8 mouse cellular contexts compared by ENCODE assay signal in the genomic region with DNA sequence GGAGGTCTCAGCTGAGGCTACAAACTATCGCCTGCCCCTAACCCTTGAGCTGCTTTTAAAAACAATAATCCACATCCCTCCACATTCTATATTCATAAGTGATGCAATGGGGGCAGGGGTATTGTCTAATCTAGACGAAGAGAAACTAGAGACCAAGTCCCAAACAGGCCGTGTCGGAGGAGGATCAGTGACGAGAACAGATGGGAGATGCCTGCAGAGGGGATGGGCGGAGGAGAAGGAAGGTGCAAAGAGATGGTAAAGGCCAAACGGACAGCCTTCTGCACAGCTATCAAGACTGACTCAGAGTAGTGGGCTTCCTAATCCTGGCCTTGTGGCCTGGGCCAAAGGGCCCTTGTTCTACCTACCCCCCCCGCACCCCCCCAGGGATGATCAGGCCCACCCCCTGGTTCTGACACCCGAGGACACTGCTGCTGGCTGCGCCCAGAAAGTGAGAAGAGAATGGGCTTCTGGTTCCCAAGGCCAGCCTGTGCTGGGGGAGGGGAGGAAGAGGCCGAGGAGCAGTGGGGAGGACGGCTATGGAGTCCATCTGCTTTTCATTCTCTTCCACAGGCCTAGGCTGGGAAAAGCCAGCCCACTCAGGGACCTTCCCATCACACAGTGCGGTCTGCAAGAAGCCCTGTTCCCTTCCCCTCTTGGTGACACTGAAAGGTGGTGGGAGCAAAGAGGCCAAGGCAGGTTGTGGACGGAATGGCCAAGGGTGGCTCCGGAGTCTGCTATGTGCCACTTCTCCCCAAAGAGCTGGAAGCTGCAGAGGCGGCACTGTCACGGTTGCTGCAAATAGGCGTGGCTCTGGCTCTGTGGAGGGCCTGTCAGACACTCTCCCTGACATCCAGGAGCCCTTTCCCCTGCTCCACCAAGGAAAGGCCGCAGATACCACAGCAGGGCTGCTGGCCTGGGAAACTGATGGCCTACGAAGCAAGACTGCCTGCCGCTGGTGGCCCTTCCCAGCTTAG. TPM values are rescaled to one million over a fixed set of nuclear protein-coding genes. Genes with fewer than 3 reads are reported as not detected.
DNase-seq lines count a peak whose midpoint lies in the region; ATAC-seq and TF ChIP-seq lines count a peak whose summit lies in the region.

No protein-coding gene starts in this region.

- no peaks in the 10 kb centered on the region for H3K27me3 ChIP-seq in lung, embryonic 14.5 days (ENCODE audit: insufficient read depth, low read length)
- H3K27me3 ChIP-seq in forebrain, postnatal 0 days (ENCODE audit: insufficient read depth, low read length), result no peaks in the 10 kb centered on the region
- no peaks in the 10 kb centered on the region for H3K27me3 ChIP-seq in limb, embryonic 13.5 days
- H3K27me3 ChIP-seq in stomach, embryonic 14.5 days (ENCODE audit: control insufficient read depth, insufficient read depth, low read length), result no peaks in the 10 kb centered on the region

- H3K9ac ChIP-seq in lung, embryonic 14.5 days, result peak overlapping the region; percentile 83
- H3K9ac ChIP-seq in forebrain, postnatal 0 days, result peak overlapping the region; percentile 67
- H3K9ac ChIP-seq in limb, embryonic 13.5 days, result peak overlapping the region; percentile 93
- no peak overlapping the region; the same call in 1 of the 2 replicates for H3K9ac ChIP-seq in stomach, embryonic 14.5 days (replicated peaks; ENCODE audit: low read depth, low read length)

- WGBS in lung, embryonic 14.5 days, result 44% methylated on average over 21 of the region's 21 CpGs
- 33% methylated on average over 21 of the region's 21 CpGs for WGBS in forebrain, postnatal 0 days
- 37% methylated on average over 21 of the region's 21 CpGs for WGBS in limb, embryonic 13.5 days
- 46% methylated on average over 21 of the region's 21 CpGs for WGBS in stomach, embryonic 14.5 days

- peaks cover 17% of the 10 kb centered on the region for H3K4me1 ChIP-seq in lung, embryonic 14.5 days (ENCODE audit: insufficient read depth)
- peaks cover 16% of the 10 kb centered on the region for H3K4me1 ChIP-seq in forebrain, postnatal 0 days (ENCODE audit: insufficient read depth)
- peaks cover 39% of the 10 kb centered on the region for H3K4me1 ChIP-seq in limb, embryonic 13.5 days
- peaks cover 31% of the 10 kb centered on the region for H3K4me1 ChIP-seq in stomach, embryonic 14.5 days (ENCODE audit: control insufficient read depth, insufficient read depth, low read length)

- no peak for ATAC-seq in lung, embryonic 14.5 days (ENCODE audit: insufficient read depth)
- no peak for ATAC-seq in forebrain, postnatal 0 days
- no peak for ATAC-seq in limb, embryonic 13.5 days (ENCODE audit: low FRiP score, low read depth)
- no peak for ATAC-seq in stomach, embryonic 14.5 days (ENCODE audit: insufficient number of reproducible peaks, insufficient read depth, low FRiP score, low read depth)

- peak overlapping the region; percentile 69 for H3K4me3 ChIP-seq in lung, embryonic 14.5 days (ENCODE audit: low read depth, low read length)
- H3K4me3 ChIP-seq in forebrain, postnatal 0 days (ENCODE audit: low read depth, low read length), result peak overlapping the region; percentile 84
- H3K4me3 ChIP-seq in limb, embryonic 13.5 days, result peak overlapping the region; percentile 75
- H3K4me3 ChIP-seq in stomach, embryonic 14.5 days (ENCODE audit: low read depth, low read length), result peak overlapping the region; percentile 94; the same call in 1 of the 2 replicates

- no peak for TF ChIP-seq CTCF in lung, embryonic 14.5 days (IDR thresholded peaks at IDR 0.05; ENCODE audit: low read depth)
- no peak for TF ChIP-seq CTCF in forebrain, postnatal 0 days (IDR thresholded peaks at IDR 0.05; ENCODE audit: low read depth)

- DNase-seq in adrenal gland, adult 2 months, result peak; percentile 62
- DNase-seq in adrenal gland, postnatal 4 days (ENCODE audit: low spot score in 2 of 2), result no peak
- DNase-seq in lung, embryonic 14.5 days, result no peak
- DNase-seq in lung, postnatal 14 days, result no peak
- DNase-seq in forebrain, postnatal 0 days, result peak; percentile 35
- no peak for DNase-seq in natural killer cell, adult 2 months (ENCODE audit: low spot score in 2 of 2)

- H3K4me2 ChIP-seq in lung, embryonic 14.5 days, result peak overlapping the region; percentile 97
- peak overlapping the region; percentile 92 for H3K4me2 ChIP-seq in forebrain, postnatal 0 days (ENCODE audit: low read depth)
- peak overlapping the region; percentile 93 for H3K4me2 ChIP-seq in limb, embryonic 13.5 days (replicated peaks)
- H3K4me2 ChIP-seq in stomach, embryonic 14.5 days (replicated peaks; ENCODE audit: low read depth, low read length), result peak overlapping the region; percentile 65

- H3K36me3 ChIP-seq in lung, embryonic 14.5 days (ENCODE audit: insufficient read depth), result peaks cover 58% of the 10 kb centered on the region
- H3K36me3 ChIP-seq in forebrain, postnatal 0 days (ENCODE audit: insufficient read depth), result peaks cover 38% of the 10 kb centered on the region
- peaks cover 39% of the 10 kb centered on the region for H3K36me3 ChIP-seq in limb, embryonic 13.5 days
- H3K36me3 ChIP-seq in stomach, embryonic 14.5 days (ENCODE audit: control insufficient read depth, insufficient read depth, low read length), result peaks cover 42% of the 10 kb centered on the region

- H3K27ac ChIP-seq in lung, embryonic 14.5 days (ENCODE audit: low read depth), result peak overlapping the region; percentile 63; the same call in 1 of the 2 replicates
- peak overlapping the region; percentile 100 for H3K27ac ChIP-seq in forebrain, postnatal 0 days (ENCODE audit: low read depth, low read length)
- peak overlapping the region; percentile 90 for H3K27ac ChIP-seq in limb, embryonic 13.5 days
- peak overlapping the region; percentile 70; the same call in 1 of the 2 replicates for H3K27ac ChIP-seq in stomach, embryonic 14.5 days (ENCODE audit: low read length)

- H3K9me3 ChIP-seq in lung, embryonic 14.5 days (ENCODE audit: low read depth, low read length), result no peaks in the 10 kb centered on the region
- H3K9me3 ChIP-seq in forebrain, postnatal 0 days (ENCODE audit: low read length), result no peaks in the 10 kb centered on the region
- H3K9me3 ChIP-seq in limb, embryonic 13.5 days, result no peaks in the 10 kb centered on the region
- no peaks in the 10 kb centered on the region for H3K9me3 ChIP-seq in stomach, embryonic 14.5 days (ENCODE audit: control insufficient read depth, low read depth, low read length)

RNA-seq across cellular contexts. Expression of a gene that starts 2.8 kb away (rescaled TPM):
- total RNA-seq in adrenal gland, adult 2 months (2021), result 100 to 1,000 TPM; 254 to 261 TPM
- polyA plus RNA-seq in adrenal gland, adult 2 months (2012; rRNA removed), result 402 and 408 TPM in 2 replicates
- total RNA-seq in adrenal gland, postnatal 4 days (2021), result 100 to 1,000 TPM; 330 to 344 TPM
- 139 and 155 TPM in 2 replicates for polyA plus RNA-seq in lung, embryonic 14.5 days (2014; fragmentation: Nextera tagmentation; extraction: Ambion mirVana)
- 1,323 and 1,444 TPM in 2 replicates for total RNA-seq in forebrain, postnatal 0 days (2014; rRNA removed)
- polyA plus RNA-seq in forebrain, postnatal 0 days (2015; fragmentation: Nextera tagmentation; extraction: Ambion mirVana), result 403 and 424 TPM in 2 replicates
- 103 and 115 TPM in 2 replicates for polyA plus RNA-seq in limb, embryonic 13.5 days (2015; fragmentation: Nextera tagmentation; extraction: Ambion mirVana)
- polyA plus RNA-seq in stomach, embryonic 14.5 days (2014; fragmentation: Nextera tagmentation; extraction: Ambion mirVana), result 148 and 161 TPM in 2 replicates

RNA-seq across cellular contexts. Expression of a gene that starts 14.8 kb away (rescaled TPM):
- 1 to 10 TPM in 1 of 2 experiments, under 1 TPM in 1; 0.98 to 3.8 TPM for total RNA-seq in adrenal gland, adult 2 months (2021)
- 4.0 and 4.8 TPM in 2 replicates for polyA plus RNA-seq in adrenal gland, adult 2 months (2012; rRNA removed)
- 1 to 10 TPM; 1.7 to 2.0 TPM for total RNA-seq in adrenal gland, postnatal 4 days (2021)
- 1.3 and 1.6 TPM in 2 replicates for polyA plus RNA-seq in lung, embryonic 14.5 days (2014; fragmentation: Nextera tagmentation; extraction: Ambion mirVana)
- total RNA-seq in forebrain, postnatal 0 days (2014; rRNA removed), result 0.15 TPM in 1 of 2 replicates, not detected in the other
- polyA plus RNA-seq in forebrain, postnatal 0 days (2015; fragmentation: Nextera tagmentation; extraction: Ambion mirVana), result 0.08 and 0.09 TPM in 2 replicates
- polyA plus RNA-seq in limb, embryonic 13.5 days (2015; fragmentation: Nextera tagmentation; extraction: Ambion mirVana), result 2.0 TPM in 2 replicates
- 1.5 and 2.0 TPM in 2 replicates for polyA plus RNA-seq in stomach, embryonic 14.5 days (2014; fragmentation: Nextera tagmentation; extraction: Ambion mirVana)

RNA-seq across cellular contexts. Expression of a gene that starts 23.4 kb away (rescaled TPM):
- 10 to 100 TPM; 19.7 to 47.9 TPM for total RNA-seq in adrenal gland, adult 2 months (2021)
- polyA plus RNA-seq in adrenal gland, adult 2 months (2012; rRNA removed), result 9.9 and 10.9 TPM in 2 replicates
- total RNA-seq in adrenal gland, postnatal 4 days (2021), result 10 to 100 TPM; 40.7 to 42.6 TPM
- polyA plus RNA-seq in lung, embryonic 14.5 days (2014; fragmentation: Nextera tagmentation; extraction: Ambion mirVana), result 3.1 and 3.3 TPM in 2 replicates
- 98.9 and 133 TPM in 2 replicates for total RNA-seq in forebrain, postnatal 0 days (2014; rRNA removed)
- 87.5 and 134 TPM in 2 replicates for polyA plus RNA-seq in forebrain, postnatal 0 days (2015; fragmentation: Nextera tagmentation; extraction: Ambion mirVana)
- 22.7 and 23.4 TPM in 2 replicates for polyA plus RNA-seq in limb, embryonic 13.5 days (2015; fragmentation: Nextera tagmentation; extraction: Ambion mirVana)
- polyA plus RNA-seq in stomach, embryonic 14.5 days (2014; fragmentation: Nextera tagmentation; extraction: Ambion mirVana), result 8.6 and 8.8 TPM in 2 replicates

RNA-seq across cellular contexts. Expression of a gene that starts 29.5 kb away (rescaled TPM):
- under 1 TPM; 0.43 to 0.69 TPM for total RNA-seq in adrenal gland, adult 2 months (2021)
- polyA plus RNA-seq in adrenal gland, adult 2 months (2012; rRNA removed), result 1.0 and 1.7 TPM in 2 replicates
- 1 to 10 TPM; 2.4 to 4.0 TPM for total RNA-seq in adrenal gland, postnatal 4 days (2021)
- polyA plus RNA-seq in lung, embryonic 14.5 days (2014; fragmentation: Nextera tagmentation; extraction: Ambion mirVana), result 10.8 and 11.1 TPM in 2 replicates
- not detected in 2 replicates for total RNA-seq in forebrain, postnatal 0 days (2014; rRNA removed)
- polyA plus RNA-seq in forebrain, postnatal 0 days (2015; fragmentation: Nextera tagmentation; extraction: Ambion mirVana), result 9.3 and 16.4 TPM in 2 replicates
- polyA plus RNA-seq in limb, embryonic 13.5 days (2015; fragmentation: Nextera tagmentation; extraction: Ambion mirVana), result 15.4 and 16.0 TPM in 2 replicates
- polyA plus RNA-seq in stomach, embryonic 14.5 days (2014; fragmentation: Nextera tagmentation; extraction: Ambion mirVana), result 12.8 and 12.9 TPM in 2 replicates

RNA-seq across cellular contexts. Expression of a gene that starts 38.4 kb away (rescaled TPM):
- 1 to 10 TPM; 2.6 to 7.2 TPM for total RNA-seq in adrenal gland, adult 2 months (2021)
- polyA plus RNA-seq in adrenal gland, adult 2 months (2012; rRNA removed), result 0.45 and 0.57 TPM in 2 replicates
- 1 to 10 TPM; 7.3 to 7.8 TPM for total RNA-seq in adrenal gland, postnatal 4 days (2021)
- polyA plus RNA-seq in lung, embryonic 14.5 days (2014; fragmentation: Nextera tagmentation; extraction: Ambion mirVana), result 0.11 and 0.20 TPM in 2 replicates
- total RNA-seq in forebrain, postnatal 0 days (2014; rRNA removed), result 53.4 and 64.8 TPM in 2 replicates
- 51.1 and 61.5 TPM in 2 replicates for polyA plus RNA-seq in forebrain, postnatal 0 days (2015; fragmentation: Nextera tagmentation; extraction: Ambion mirVana)
- 1.00 and 1.0 TPM in 2 replicates for polyA plus RNA-seq in limb, embryonic 13.5 days (2015; fragmentation: Nextera tagmentation; extraction: Ambion mirVana)
- 4.2 TPM in 2 replicates for polyA plus RNA-seq in stomach, embryonic 14.5 days (2014; fragmentation: Nextera tagmentation; extraction: Ambion mirVana)

Comparison
In these comparisons a context has a peak if more than half of its experiments do, and no peak if none do; other contexts are left out.
1. DNase-seq: peak in adrenal gland, adult 2 months (single experiment) and forebrain, postnatal 0 days (single experiment); none in adrenal gland, postnatal 4 days (0 of 2), lung, embryonic 14.5 days (single experiment), lung, postnatal 14 days (single experiment) and natural killer cell, adult 2 months (0 of 2).
2. Peak in every context shown above with its lines, with median percentiles within 50 percentile points of each other: H3K27ac ChIP-seq, H3K4me2 ChIP-seq and H3K4me3 ChIP-seq.